Mouse (Mus musculus): Measurements from ENCODE around the gene Tac4.

- TF ChIP-seq GATA1 (IDR thresholded peaks at IDR 0.05; ENCODE audit: low read length) (no peak), TAL1 (IDR thresholded peaks at IDR 0.05; ENCODE audit: low read length) (no peak)
Observed at GRCm38 (mm10) chr11:95255747-95256146, 5.6 kb upstream of the Tac4 start.

Data from erythroblast, embryonic 14.5 days (primary cell).